Mouse (Mus musculus): Measurements from ENCODE around the gene Pyroxd1.

Gene Pyroxd1

GRCm38 (mm10) chr6:142377081-142377480, 31.6 kb downstream of the Pyroxd1 start:
- no peak for DNase-seq (ENCODE audit: low spot score)

- DNase-seq (ENCODE audit: low spot score): no peak
These were observed 33.3 kb downstream of the Pyroxd1 start for GRCm38 (mm10) chr6:142378576-142379330.

GRCm38 (mm10) chr6:142379961-142380360, 34.5 kb downstream of the Pyroxd1 start:
- DNase-seq (ENCODE audit: low spot score): no peak

GRCm38 (mm10) chr6:142381615-142382014, 36.2 kb downstream of the Pyroxd1 start:
- no peak for DNase-seq (ENCODE audit: low spot score)

GRCm38 (mm10) chr6:142384521-142384920, 39.1 kb downstream of the Pyroxd1 start:
- no peak for DNase-seq (ENCODE audit: low spot score)

- DNase-seq (ENCODE audit: low spot score): no peak
These were observed 41.0 kb downstream of the Pyroxd1 start for GRCm38 (mm10) chr6:142386285-142387010.

GRCm38 (mm10) chr6:142387011-142387754, 41.7 kb downstream of the Pyroxd1 start, which contains the start of the genes Recql and Golt1b:
Recql (minus strand) TSS chr6:142387087.
Golt1b (plus strand) TSS chr6:142387221.
- DNase-seq (ENCODE audit: low spot score): peak; percentile 98

- no peak for DNase-seq (ENCODE audit: low spot score)
These were observed 42.4 kb downstream of the Pyroxd1 start for GRCm38 (mm10) chr6:142387755-142388271.

- no peak for DNase-seq (ENCODE audit: low spot score)
These were observed 43.6 kb downstream of the Pyroxd1 start for GRCm38 (mm10) chr6:142389101-142389500.

- no peak for DNase-seq (ENCODE audit: low spot score)
These were observed 46.9 kb downstream of the Pyroxd1 start for GRCm38 (mm10) chr6:142392312-142392711.

GRCm38 (mm10) chr6:142394669-142395068, 49.2 kb downstream of the Pyroxd1 start:
- DNase-seq (ENCODE audit: low spot score): peak; percentile 43

- no peak for DNase-seq (ENCODE audit: low spot score)
These were observed 50.3 kb downstream of the Pyroxd1 start for GRCm38 (mm10) chr6:142395756-142396155.

GRCm38 (mm10) chr6:142411140-142411539, 65.7 kb downstream of the Pyroxd1 start:
- DNase-seq (ENCODE audit: low spot score): no peak

All from layer of hippocampus, adult 11-12 months (tissue).